Mouse (Mus musculus) C2C12 (cell line): ENCODE results near the gene Npr2. TPM values are rescaled to one million over a fixed set of nuclear protein-coding genes. Genes with fewer than 3 reads are reported as not detected.

ENCODE experiments used
- H3K27me3 ChIP-seq: one replicate; pipeline ENCODE4 v1.6.1; 2011; ENCODE audit not compliant: control insufficient read depth, insufficient read depth, insufficient read length
- H3K36me3 ChIP-seq: one replicate; pipeline ENCODE4 v1.6.1; 2011; ENCODE audit not compliant: control insufficient read depth, insufficient read depth
- H3K4me3 ChIP-seq: one replicate; pipeline ENCODE4 v1.5.1; 2011; ENCODE audit warnings: mild to moderate bottlenecking, control low read depth; ENCODE audit not compliant: poor library complexity, insufficient read depth, severe bottlenecking
- H3K79me2 ChIP-seq: one replicate; pipeline ENCODE4 v1.6.1; 2011; ENCODE audit not compliant: control insufficient read depth, insufficient read depth
- H3K79me3 ChIP-seq: one replicate; pipeline ENCODE4 v1.6.1; 2011; ENCODE audit warnings: low read depth, control low read depth
- H3ac ChIP-seq: one replicate; pipeline ENCODE3; 2011; ENCODE audit warnings: low read depth; ENCODE audit not compliant: control insufficient read depth, insufficient read length
- CEBPB ChIP-seq: IDR thresholded peaks from one replicate; pipeline ENCODE4 v1.6.1; 2011; ENCODE audit warnings: low read depth, mild to moderate bottlenecking, control low read depth, moderate library complexity
- CTCF ChIP-seq: IDR thresholded peaks from one replicate; pipeline ENCODE4 v1.5.1; 2011; ENCODE audit not compliant: control insufficient read depth, insufficient read depth, insufficient read length
- FOSL1 ChIP-seq: IDR thresholded peaks from one replicate; pipeline ENCODE4 v1.8.0; 2011; ENCODE audit warnings: mild to moderate bottlenecking, low read length; ENCODE audit not compliant: poor library complexity, insufficient read depth, severe bottlenecking
- MAX ChIP-seq: IDR thresholded peaks from one replicate; pipeline ENCODE4 v1.6.1; 2011; ENCODE audit warnings: mild to moderate bottlenecking, control low read depth
- MYOD1 ChIP-seq: IDR thresholded peaks from one replicate; pipeline ENCODE4 v1.6.1; 2011; ENCODE audit warnings: low read depth; ENCODE audit not compliant: control insufficient read depth, insufficient read length
- MYOG ChIP-seq: IDR thresholded peaks from one replicate; pipeline ENCODE4 v1.6.1; 2011; ENCODE audit not compliant: control insufficient read depth, insufficient read length; ENCODE audit errors: extremely low read depth
- USF1 ChIP-seq: IDR thresholded peaks from one replicate; pipeline ENCODE4 v1.6.1; 2011; ENCODE audit warnings: low read depth, mild to moderate bottlenecking, control low read depth, moderate library complexity
- polyA plus RNA-seq: library from polyadenylated mRNA; unstranded; fragments of >200 nt; fragmentation: generic; extraction: Trizol; gene quantifications from one replicate; pipeline ENCODE4 v1.2.1, GENCODE M21; 2012; ENCODE audit warnings: missing spikeins

The Npr2 gene
- polyA plus RNA-seq, 1 experiment: 7.3 TPM

- H3K36me3 ChIP-seq: no peaks in the 10 kb centered on the region
Observed at GRCm38 (mm10) chr4:43672070-43672469, 40.3 kb downstream of the Npr2 start.

GRCm38 (mm10) chr4:43673703-43674102 is 42.0 kb downstream of the Npr2 start:
- no peak overlapping the region for H3ac ChIP-seq

More at GRCm38 (mm10) chr4:43672070-43672469, 40.3 kb downstream of the Npr2 start:
- no peaks in the 10 kb centered on the region for H3K79me2 ChIP-seq
- no peak overlapping the region for H3ac ChIP-seq
- H3K79me3 ChIP-seq: no peaks in the 10 kb centered on the region
- peaks cover 13% of the 10 kb centered on the region for H3K27me3 ChIP-seq
- H3K4me3 ChIP-seq: no peak overlapping the region
- no peak for TF ChIP-seq FOSL1
- TF ChIP-seq MYOG: no peak
- peak; percentile 50 for TF ChIP-seq CTCF

GRCm38 (mm10) chr4:43674974-43675373 is 43.2 kb downstream of the Npr2 start:
- H3K27me3 ChIP-seq: peaks cover 23% of the 10 kb centered on the region
- no peaks in the 10 kb centered on the region for H3K79me2 ChIP-seq
- no peaks in the 10 kb centered on the region for H3K79me3 ChIP-seq
- no peak overlapping the region for H3ac ChIP-seq
- no peaks in the 10 kb centered on the region for H3K36me3 ChIP-seq
- H3K4me3 ChIP-seq: no peak overlapping the region
- no peak for TF ChIP-seq MAX
- TF ChIP-seq USF1: no peak
- no peak for TF ChIP-seq CEBPB
- TF ChIP-seq MYOD1: no peak
- TF ChIP-seq CTCF: no peak
- TF ChIP-seq MYOG: no peak
- no peak for TF ChIP-seq FOSL1

More at GRCm38 (mm10) chr4:43673703-43674102, 42.0 kb downstream of the Npr2 start:
- Histone ChIP-seq H3K79me2 (no peaks in the 10 kb centered on the region), H3K36me3 (no peaks in the 10 kb centered on the region), H3K79me3 (no peaks in the 10 kb centered on the region), H3K27me3 (peaks cover 19% of the 10 kb centered on the region), H3K4me3 (no peak overlapping the region)
- no peak for TF ChIP-seq MYOG
- TF ChIP-seq MAX: no peak
- no peak for TF ChIP-seq CTCF
- no peak for TF ChIP-seq USF1
- no peak for TF ChIP-seq CEBPB
- TF ChIP-seq FOSL1: no peak
- TF ChIP-seq MYOD1: no peak

GRCm38 (mm10) chr4:43675608-43676007 is 43.9 kb downstream of the Npr2 start:
- no peaks in the 10 kb centered on the region for H3K79me3 ChIP-seq
- peaks cover 26% of the 10 kb centered on the region for H3K27me3 ChIP-seq
- TF ChIP-seq MYOG: no peak
- TF ChIP-seq CEBPB: no peak
- no peak for TF ChIP-seq CTCF
- no peak for TF ChIP-seq MYOD1
- no peak for TF ChIP-seq USF1
- no peak for TF ChIP-seq FOSL1
- no peak for TF ChIP-seq MAX
- no peak overlapping the region for H3K4me3 ChIP-seq
- no peaks in the 10 kb centered on the region for H3K79me2 ChIP-seq
- no peak overlapping the region for H3ac ChIP-seq
- H3K36me3 ChIP-seq: no peaks in the 10 kb centered on the region

- H3K79me3 ChIP-seq: no peaks in the 10 kb centered on the region
- H3K36me3 ChIP-seq: no peaks in the 10 kb centered on the region
- H3K79me2 ChIP-seq: no peaks in the 10 kb centered on the region
- no peak overlapping the region for H3K4me3 ChIP-seq
- no peak overlapping the region for H3ac ChIP-seq
- no peak for TF ChIP-seq CTCF
- TF ChIP-seq MYOG: no peak
- no peak for TF ChIP-seq MYOD1
- no peak for TF ChIP-seq MAX
- no peak for TF ChIP-seq FOSL1
- no peak for TF ChIP-seq USF1
- TF ChIP-seq CEBPB: no peak
- H3K27me3 ChIP-seq: peaks cover 39% of the 10 kb centered on the region
Observed at GRCm38 (mm10) chr4:43678541-43678940, 46.8 kb downstream of the Npr2 start.
